Mouse (Mus musculus) testis, postnatal 14 days (tissue): Measurements from ENCODE around the gene Commd1.

Source experiments
- DNase-seq: peaks from one replicate; pipeline ENCODE4 v3.0.0; 2021; ENCODE audit warnings: low spot score

Commd1 gene

DNA sequence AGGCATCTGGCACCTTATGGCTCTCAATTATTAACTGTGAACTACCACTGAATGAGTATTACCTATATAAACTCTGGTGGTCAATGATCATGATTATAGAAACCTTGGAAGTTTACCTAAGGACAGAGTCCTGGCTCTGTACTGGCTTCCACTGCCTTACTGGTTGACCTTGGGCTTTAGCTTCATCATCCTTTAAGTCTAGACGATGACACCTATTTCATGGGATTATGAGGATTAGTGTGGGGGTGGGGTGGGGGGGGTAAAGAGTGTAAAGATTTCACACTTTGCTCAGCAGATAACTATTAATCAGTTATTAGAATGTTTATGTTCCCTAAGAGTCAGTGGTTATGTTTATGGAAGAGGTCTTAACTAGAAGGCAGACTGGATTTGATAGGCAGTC is 7.6 kb upstream of the Commd1 start:
- DNase-seq, result no peak

DNA sequence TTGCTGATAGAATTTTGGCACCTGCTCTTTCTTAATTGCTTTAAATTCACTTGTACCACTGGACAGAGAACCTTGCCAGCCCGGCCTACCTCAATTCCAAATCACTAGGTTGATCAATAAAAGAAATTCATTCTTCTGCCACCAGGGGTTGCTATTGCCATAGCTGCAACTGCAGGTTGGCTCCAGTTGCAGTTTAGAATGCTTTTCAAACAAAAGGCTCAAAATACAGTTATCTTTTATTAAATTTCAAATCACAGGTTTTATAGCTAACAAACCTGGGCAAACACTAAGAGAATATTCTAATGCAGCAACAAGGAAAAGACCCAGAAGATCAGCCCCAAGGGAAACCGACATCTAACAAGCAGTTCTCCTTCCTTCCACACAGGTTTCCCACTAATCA is 5.2 kb upstream of the Commd1 start:
- DNase-seq, result no peak

DNA sequence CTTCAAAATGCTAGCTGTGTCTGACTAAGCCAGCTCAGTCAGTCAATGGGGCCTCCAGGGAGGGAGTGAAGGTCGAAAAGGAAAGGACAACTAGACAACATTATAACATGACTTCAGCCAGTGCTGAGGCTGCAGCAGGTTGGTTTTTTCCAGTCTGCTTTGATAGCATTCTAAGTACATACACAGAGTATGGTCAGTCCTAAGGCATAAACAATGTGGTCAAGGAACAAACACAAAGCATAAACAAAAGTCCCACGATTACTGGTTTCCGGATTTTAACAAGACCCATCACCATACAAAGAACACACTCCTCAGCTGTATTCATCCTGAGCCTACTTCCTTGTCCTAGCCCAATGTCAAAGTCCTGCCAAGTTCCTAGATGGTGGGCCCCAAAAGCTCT is 3.3 kb upstream of the Commd1 start:
- DNase-seq, result no peak

DNA sequence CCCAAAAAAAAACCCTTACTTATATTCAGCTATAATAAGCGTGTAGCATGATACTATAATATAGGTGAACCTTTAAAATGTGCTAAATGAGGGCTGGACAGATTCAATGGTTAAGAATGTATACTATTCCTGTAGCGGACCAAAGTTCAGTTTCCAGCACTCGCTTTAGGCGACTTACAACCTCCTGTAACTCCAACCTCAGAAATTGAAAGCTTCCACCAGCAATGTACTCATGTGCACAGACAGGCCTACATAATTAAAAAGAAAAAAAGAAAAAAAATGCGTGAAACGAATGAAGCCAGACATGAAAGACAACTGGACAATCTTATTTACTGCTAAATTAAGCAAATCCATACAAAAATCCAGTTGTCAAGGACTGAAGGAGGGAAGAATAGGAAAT is 664 bp upstream of the Commd1 start:
- no peak for DNase-seq

DNA sequence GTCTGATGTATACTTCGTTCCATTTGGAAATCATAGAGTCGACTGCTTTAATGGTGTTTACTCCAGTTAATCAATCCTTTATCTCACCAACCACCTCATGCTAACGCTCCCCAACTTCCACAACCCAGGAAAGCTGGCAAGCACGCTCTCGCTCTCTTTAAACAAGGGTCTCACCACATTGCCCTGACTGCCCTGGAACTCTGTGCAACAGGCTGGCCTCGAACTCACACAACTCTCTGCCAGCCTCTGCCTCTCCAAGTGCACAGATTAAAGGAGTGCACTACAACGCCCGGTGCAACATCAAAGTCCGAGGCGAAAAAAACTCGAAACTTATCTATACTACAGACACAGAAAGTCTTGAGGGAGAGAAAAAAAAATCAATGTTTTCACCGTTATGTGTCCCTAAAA is 635 bp downstream of the Commd1 start:
- no peak for DNase-seq

DNA sequence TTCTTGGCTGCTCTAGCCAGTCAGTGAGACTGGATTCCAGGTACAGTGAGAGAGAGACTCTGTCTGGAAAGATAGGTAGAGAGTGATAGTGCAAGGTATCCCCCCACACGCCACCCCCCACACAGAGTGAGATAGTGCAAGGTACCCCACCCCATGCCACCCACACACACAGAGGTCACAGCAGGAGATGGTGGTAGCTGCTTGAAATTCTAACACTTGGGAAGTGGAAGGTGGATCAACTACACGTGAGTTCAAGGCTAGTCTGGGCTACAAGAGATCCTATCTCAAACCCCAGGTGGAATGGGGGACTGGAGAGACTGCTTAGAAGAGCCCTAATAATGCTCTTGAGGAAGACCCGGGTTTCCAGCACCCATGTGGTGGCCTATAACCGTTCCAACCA is 1.1 kb downstream of the Commd1 start:
- no peak for DNase-seq

DNA sequence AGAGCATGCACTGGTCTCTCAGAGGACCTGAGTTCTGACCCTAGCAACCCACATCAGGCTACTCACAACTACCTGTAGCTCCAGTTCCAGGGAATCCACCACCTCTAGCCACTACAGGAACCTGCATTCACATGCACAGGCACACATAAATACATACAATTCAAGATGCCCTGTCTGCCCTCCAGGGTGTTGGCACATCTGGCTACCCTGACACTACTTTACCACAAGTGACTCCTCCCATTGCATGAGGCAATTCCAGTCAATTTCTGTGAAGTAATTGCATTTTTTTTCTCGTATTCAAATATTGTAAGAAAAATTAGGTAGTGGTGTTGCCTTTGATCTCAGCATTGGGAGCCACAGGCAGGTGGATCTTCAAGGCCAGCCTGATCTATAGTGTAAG is 3.0 kb downstream of the Commd1 start:
- DNase-seq, result no peak

DNA sequence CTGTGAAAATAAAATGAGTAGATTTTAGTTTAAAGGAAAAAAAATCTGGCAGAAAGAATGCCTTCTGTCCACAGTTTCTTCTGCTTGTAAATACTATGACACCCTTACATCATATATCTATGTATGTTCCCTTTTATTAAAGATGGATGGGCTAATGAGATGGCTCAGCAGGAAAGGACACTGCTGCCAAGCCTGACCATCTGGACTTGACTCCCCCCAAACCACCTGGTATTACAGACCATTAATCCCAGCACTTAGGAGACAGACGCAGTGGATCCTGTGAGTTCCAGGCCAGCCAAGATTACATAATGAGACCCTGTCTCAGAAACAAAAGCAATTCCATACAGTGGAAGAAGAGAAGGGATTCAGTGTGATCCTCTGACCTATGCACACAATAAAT is 3.5 kb downstream of the Commd1 start:
- no peak for DNase-seq

DNA sequence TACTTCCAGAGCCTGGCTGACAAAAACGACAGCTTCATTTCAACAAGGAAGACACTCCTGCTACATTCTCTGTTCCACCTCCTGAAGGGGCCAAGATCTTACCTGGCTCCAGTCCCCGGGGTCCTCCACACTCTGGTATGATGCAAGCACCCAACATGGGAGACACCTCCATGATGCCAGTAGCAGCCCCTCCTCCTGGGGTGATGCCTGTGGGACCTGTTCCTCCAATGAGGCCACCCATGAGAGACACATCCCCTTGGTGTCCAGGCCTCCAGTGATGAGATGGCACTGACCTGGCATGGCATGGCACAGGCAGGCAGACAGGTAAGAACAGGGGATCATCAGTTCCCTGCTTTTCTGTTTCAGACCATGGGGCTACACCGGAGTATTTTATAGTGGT is 4.0 kb downstream of the Commd1 start:
- DNase-seq, result no peak

DNA sequence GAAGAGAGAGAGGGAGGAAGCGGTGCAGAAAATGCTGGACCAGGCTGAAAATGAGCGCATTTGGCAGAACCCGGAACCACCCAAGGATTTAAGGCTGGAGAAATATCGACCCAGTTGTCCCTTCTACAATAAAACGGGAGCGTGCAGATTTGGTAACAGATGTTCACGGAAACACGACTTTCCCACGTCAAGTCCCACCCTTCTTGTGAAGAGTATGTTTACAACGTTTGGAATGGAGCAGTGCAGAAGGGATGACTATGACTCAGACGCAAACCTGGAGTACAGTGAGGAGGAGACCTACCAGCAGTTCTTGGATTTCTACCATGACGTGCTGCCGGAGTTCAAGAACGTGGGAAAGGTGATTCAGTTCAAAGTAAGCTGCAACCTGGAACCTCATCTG is 8.6 kb downstream of the Commd1 start:
- DNase-seq, result no peak

DNA sequence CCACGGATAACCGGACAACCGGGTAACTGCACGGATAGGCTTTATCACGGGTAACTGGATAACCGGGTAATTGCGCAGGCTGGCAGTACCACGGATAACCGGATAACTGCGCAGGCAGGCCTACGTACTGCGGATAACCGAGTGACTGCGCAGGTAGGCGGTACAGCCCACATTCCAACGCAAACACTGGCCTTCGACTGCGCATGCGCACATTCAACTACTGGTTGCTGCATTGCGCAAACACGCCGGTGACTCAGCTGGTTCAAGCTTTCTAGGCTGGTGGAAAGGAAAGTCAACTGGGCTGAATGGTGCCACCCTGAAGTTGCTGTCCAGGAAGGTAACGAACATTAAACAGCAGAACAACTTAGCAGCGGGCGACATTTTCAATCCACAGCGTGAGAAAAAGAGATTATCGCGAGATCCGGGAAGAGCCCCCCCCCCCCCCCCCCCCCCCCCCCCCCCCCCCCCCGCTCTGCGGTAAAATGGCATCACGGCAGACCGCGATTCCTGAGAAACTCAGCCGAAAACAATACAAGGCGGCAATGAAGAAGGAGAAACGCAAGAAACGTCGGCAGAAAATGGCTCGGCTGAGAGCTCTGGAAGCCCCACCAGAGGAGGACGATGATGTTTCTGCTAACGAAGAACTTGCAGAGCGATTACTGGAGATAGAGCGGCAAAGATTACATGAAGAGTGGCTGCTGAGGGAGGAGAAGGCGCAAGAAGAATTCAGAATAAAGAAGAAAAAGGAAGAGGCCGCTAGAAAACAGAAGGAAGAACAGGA is 9.2 kb downstream of the Commd1 start:
- peak; percentile 90 for DNase-seq

DNA sequence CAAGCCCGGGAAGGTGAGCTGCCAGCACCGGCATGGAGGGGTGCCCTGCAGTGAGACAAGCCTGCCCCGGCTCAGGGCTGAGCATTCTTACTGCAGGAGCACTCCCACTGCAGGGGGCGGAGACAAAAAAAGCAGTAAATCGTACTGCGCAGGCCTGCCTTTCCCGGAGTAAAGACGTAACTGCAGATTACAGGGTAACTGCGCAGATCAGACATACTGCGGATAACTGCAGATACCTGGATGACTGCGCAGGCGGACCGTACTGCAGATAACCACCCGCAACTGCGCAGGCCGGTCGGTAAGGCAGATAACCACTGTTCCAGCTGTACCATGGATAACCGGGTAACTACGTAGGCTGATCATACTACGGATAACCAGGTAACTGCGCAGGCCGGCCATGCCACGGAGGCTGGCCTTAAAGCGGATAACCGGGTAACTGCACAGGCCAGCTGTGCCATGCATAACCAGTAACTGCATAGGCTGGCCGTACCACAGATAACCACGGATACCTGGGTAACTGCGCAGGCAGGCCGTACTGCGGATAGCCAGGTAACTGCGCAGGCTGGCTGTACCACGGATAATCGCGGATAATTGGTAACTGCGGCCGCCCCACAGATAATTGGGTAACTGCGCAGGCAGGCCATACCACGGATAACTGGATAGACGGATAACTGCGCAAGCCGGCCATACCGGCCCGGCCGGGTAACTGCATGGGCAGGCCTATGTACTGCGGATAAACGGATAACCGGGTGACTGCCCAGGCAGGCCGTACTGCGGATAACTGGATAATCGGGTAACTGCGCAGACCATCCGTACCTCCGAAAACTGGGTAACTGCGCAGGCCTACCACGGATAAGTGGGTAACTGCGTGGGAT is 10.1 kb downstream of the Commd1 start, which contains the start of gene Zrsr1:
Zrsr1 (plus strand) TSS at position 171 of the 875 bp plus-strand sequence.
- peak; percentile 73 for DNase-seq

DNA sequence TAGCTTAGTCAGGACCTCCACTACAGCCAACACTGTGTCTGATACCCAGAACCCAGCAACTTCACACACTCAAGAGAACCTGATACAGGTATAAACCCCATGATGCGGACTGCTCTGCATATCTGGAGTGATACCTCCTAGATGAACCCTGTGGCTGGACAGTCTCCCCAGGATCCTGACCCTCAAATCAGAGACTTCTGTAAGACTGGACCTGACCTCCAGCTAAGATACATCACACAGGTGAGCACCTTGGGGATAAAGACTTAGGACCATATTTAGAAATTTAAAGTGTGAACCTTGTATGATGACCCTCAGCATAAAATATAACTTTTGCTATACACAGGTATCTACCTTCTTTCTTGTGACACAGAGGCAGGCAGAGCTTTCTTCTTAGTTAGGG is 11.6 kb downstream of the Commd1 start:
- no peak for DNase-seq

DNA sequence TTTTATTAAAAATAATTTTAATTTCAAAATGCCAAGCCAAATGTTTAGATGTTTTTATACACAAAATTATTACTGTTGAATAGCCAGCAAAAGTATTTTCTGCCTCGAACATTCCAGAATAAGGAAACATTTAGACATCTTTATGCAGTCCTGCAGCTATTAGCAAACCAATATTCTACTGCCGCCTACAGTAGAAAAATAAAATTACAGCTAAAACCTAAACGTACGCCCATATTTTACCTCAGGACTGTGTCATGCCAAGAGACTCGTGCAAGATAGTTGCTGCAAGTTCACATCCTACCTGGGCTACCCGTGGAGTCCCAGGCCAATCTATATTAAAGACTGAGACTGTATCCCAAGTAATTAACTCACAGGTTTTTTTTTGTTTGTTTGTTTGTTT is 12.7 kb downstream of the Commd1 start:
- DNase-seq, result no peak

DNA sequence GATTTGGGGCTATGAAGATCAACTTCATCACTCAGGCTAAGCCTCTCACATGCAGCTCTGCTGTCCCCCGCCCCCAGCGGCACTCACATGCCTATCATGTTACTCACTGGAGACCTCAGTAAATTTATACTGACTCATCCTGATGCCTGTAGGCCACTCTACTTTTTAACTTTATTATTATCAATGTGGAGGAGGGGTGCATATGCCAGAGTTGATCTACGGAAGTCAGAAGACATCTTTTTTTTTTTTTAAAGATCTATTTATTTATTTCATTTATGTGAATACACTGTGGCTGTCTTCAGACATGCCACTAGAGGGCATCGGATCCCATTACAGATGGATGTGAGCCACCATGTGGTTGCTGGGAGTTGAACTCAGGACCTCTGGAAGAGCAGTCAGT is 16.7 kb downstream of the Commd1 start:
- DNase-seq, result no peak

DNA sequence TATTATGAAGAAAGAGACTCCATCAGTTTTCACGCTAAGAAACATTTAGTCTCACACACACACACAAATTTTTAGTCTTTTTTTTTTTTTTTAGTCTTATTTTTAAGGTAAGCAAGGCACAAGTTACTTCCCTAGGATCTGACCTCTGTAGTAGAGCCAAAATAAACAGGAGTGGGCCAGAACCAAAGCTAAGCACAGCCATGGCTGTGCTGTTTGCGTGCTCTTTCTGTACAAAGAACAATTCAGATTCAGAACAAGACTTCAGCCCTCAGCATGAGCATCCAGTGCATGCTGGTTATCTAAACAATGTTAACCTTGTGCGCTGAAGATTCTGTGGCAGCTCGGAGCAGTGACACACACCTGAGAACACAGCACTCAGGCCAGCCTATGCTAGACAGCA is 17.8 kb downstream of the Commd1 start:
- no peak for DNase-seq

DNA sequence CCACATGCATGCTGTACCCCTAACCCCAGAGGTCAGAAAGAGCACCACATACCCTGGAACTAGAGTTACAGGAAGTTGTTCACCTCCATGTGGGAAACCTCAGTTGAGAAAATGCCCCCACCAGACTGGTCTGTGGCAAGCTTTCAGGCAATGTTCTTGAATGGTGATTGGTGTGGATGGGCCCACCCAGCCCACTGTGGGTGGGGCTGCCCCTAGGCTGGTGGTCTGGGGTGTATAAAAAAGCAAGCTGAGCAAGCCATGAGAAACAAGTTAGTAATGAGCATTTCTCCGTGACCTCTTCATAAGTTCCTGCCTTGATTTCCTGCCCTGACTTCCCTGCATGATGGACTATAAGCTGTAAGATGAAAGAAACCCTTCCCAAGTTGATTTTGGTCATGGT is 20.1 kb downstream of the Commd1 start:
- no peak for DNase-seq

DNA sequence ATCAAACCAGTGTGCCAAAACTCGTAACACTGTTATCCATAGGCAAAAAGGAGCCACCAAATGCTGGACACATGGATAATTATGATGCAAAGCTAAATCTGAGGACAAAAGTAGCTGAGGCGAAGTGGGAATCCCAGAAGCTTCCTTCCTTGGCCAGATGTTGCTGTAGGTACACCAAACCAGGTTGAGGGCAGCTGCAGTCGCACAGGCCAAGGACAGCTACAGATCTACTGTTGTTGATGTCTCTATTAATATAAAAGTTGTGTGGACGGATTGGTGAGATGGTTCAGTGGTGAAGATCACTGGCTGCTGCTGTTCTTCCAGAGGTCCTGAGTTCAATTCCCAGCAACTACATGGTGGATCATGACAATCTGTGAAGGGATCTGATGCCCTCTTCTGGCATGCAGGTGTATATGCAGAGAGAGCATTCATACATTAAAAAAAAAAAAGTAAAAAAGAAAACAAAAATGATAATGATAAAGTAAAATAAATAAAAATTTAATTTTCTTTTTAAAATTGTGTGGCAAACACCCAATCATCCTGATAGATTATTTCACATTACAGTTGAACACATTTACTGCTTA is 24.3 kb downstream of the Commd1 start:
- no peak for DNase-seq

DNA sequence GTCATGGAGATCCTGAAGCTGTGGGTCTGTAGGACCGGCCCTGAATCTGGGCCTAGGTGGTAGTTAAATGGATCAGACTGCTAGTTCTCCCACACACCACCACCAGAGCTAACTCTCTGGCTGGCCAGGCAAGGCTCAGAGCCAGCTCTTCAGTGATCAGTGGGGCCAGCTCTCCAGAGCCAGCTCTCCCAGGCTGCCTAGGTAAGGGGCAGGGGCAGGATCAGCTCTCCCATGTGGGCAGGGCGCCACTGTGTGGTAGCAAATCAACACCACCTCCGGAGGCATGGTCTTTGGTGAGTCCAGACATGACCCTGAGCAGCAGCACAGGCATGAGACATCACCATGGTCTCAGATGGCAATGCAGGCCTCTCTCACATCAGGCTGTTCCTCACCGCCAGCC is 25.4 kb downstream of the Commd1 start:
- peak; percentile 33 for DNase-seq

DNA sequence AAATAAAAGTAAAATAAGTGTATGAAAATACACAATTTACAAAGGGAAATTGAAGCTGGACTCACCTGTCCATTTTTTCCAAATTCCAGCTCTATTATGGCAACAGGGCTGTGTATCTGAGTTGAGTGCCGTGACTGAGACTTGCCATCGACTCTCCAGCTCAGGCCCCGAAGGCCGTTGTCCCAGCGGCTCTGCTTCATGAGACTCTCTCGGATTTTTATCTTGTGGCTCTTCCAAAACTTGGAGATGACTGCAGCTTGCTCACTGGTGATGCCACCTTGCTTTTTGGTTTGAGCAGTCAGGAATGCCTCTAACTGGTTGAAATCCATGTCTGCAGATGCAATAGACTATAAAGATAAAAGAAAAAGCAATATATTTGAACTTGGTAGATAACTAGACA is 25.8 kb downstream of the Commd1 start:
- DNase-seq, result no peak

DNA sequence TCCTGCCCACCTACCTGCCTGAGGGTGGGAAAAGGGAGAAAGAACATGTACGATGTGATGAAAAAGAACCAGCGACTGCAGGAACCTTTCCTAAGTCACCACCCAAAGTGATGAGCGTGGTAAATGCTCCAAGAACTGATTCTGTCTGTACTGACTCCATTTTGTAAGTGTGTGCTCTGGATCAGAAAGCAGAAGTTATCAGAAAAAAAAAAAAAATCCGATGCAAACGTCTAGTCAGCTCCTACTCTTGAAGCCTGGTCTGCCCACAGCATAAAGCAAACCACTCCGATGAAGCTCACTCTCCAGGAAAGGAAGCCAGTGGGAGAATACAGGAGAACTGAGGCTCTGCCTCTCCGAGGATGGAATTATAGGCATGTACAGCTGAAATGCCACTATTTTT is 29.5 kb downstream of the Commd1 start:
- no peak for DNase-seq

DNA sequence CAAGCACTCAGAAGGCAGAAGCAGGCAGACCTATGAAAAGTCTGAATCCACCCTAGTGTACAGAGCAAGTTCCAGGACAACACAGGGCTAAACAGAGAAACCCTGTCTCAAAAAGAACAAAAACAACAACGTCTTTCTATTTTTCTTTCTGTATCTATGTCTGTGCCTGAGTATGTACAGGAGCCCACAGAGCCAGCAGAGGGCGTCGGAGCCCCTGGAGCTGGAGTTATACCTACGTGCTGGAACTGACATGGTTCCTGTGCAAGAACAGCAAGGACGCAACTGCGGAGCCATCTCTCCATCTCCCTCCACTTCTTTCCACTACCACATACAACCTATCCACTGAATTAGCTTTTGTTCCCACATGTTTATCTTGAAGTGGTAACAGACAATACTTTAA is 32.1 kb downstream of the Commd1 start:
- no peak for DNase-seq

DNA sequence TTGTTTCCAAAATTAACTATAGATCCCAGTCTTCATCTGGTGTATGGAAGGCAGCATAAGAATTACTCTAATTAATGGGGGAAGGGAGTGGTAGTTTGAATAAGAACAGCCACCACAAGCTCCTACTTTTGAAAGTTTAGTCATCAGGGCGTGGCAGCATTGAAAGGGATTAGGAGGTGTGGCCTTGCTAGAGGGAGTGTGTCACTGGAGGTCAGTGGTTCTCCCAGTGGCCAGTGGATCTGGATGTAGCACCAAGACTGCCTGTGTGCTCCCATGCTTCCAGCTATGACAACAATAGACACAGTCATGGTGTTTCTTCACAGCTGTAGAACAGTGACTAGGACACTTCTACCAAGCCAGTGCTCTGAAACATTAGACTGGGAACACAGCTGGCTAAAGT is 33.1 kb downstream of the Commd1 start:
- no peak for DNase-seq
